Comparison of ENCODE assay signal across 10 mouse cellular contexts in genomic region chr1:185682458-185682750, GRCm38 (mm10).
DNase-seq lines count a peak whose midpoint lies in the region; ATAC-seq lines count a peak whose summit lies in the region.
"Had no signal": no experiment of that assay in that cellular context is flagged by ENCODE, and none has a peak within 500 bp of the region (broad histone marks: within the 10 kb centered on the region; RNA-seq: fewer than 3 reads in every experiment).

No protein-coding gene starts in this region.

- WGBS in lung, embryonic 15.5 days: 48% methylated on average over 3 of the region's 3 CpGs
- WGBS in embryonic facial prominence, embryonic 15.5 days: 37% methylated on average over 3 of the region's 3 CpGs
- WGBS in limb, embryonic 15.5 days: 42% methylated on average over 3 of the region's 3 CpGs

- H3K4me3 ChIP-seq in lung, embryonic 15.5 days: no peak overlapping the region
- H3K4me3 ChIP-seq in embryonic facial prominence, embryonic 15.5 days (replicated peaks): no peak overlapping the region
- H3K4me3 ChIP-seq in limb, embryonic 15.5 days: no peak overlapping the region
- H3K4me3 ChIP-seq: liver, embryonic 13.5 days had no signal

- H3K27ac ChIP-seq in lung, embryonic 15.5 days: peak overlapping the region; percentile 41; the same call in 1 of the 2 replicates
- H3K27ac ChIP-seq in embryonic facial prominence, embryonic 15.5 days (replicated peaks): peak overlapping the region; percentile 74
- peak overlapping the region; percentile 72 for H3K27ac ChIP-seq in limb, embryonic 15.5 days
- H3K27ac ChIP-seq: liver, embryonic 13.5 days had no signal

- no peaks in the 10 kb centered on the region for H3K9me3 ChIP-seq in lung, embryonic 15.5 days
- H3K9me3 ChIP-seq in embryonic facial prominence, embryonic 15.5 days (replicated peaks): no peaks in the 10 kb centered on the region
- H3K9me3 ChIP-seq in limb, embryonic 15.5 days: no peaks in the 10 kb centered on the region
- H3K9me3 ChIP-seq: liver, embryonic 13.5 days had no signal

- no peak overlapping the region for H3K9ac ChIP-seq in lung, embryonic 15.5 days
- H3K9ac ChIP-seq in embryonic facial prominence, embryonic 15.5 days: 0 out of 2 replicates have a peak overlapping the region, but pooled peaks have one; percentile 13
- no peak overlapping the region for H3K9ac ChIP-seq in limb, embryonic 15.5 days
- H3K9ac ChIP-seq: liver, embryonic 13.5 days had no signal

- DNase-seq in heart, adult 8-10 months (ENCODE audit: low spot score): peak; percentile 14
- DNase-seq in heart, postnatal 4 days: no peak
- DNase-seq in lung, postnatal 36 days: no peak
- no peak for DNase-seq in cerebellum, postnatal 4 days (ENCODE audit: low spot score in 2 of 2)
- no peak for DNase-seq in urinary bladder, postnatal 25 days (ENCODE audit: low spot score)

- no peak overlapping the region for H3K4me2 ChIP-seq in lung, embryonic 15.5 days
- no peak overlapping the region for H3K4me2 ChIP-seq in embryonic facial prominence, embryonic 15.5 days (replicated peaks)
- no peak overlapping the region for H3K4me2 ChIP-seq in limb, embryonic 15.5 days
- H3K4me2 ChIP-seq: liver, embryonic 13.5 days had no signal

- no peak for ATAC-seq in lung, embryonic 15.5 days (ENCODE audit: borderline replicate concordance, extremely low read depth, low FRiP score, low TSS enrichment)
- ATAC-seq in embryonic facial prominence, embryonic 15.5 days (ENCODE audit: insufficient number of reproducible peaks, low FRiP score, low TSS enrichment, low read depth): no peak
- no peak for ATAC-seq in limb, embryonic 15.5 days (ENCODE audit: insufficient number of reproducible peaks, low FRiP score, low TSS enrichment, low read depth)
- ATAC-seq: activated CD4-positive, CD25-positive, alpha-beta regulatory T cell, adult 4 months had no signal

- H3K27me3 ChIP-seq in lung, embryonic 15.5 days: no peaks in the 10 kb centered on the region
- no peaks in the 10 kb centered on the region for H3K27me3 ChIP-seq in embryonic facial prominence, embryonic 15.5 days
- H3K27me3 ChIP-seq in limb, embryonic 15.5 days: no peaks in the 10 kb centered on the region
- H3K27me3 ChIP-seq: liver, embryonic 13.5 days had no signal

- H3K36me3 ChIP-seq in lung, embryonic 15.5 days: no peaks in the 10 kb centered on the region
- no peaks in the 10 kb centered on the region for H3K36me3 ChIP-seq in embryonic facial prominence, embryonic 15.5 days
- H3K36me3 ChIP-seq in limb, embryonic 15.5 days: no peaks in the 10 kb centered on the region
- H3K36me3 ChIP-seq: liver, embryonic 13.5 days had no signal

- H3K4me1 ChIP-seq in lung, embryonic 15.5 days: peaks cover 20% of the 10 kb centered on the region
- H3K4me1 ChIP-seq in embryonic facial prominence, embryonic 15.5 days: peaks cover 19% of the 10 kb centered on the region
- H3K4me1 ChIP-seq in limb, embryonic 15.5 days: peaks cover 10% of the 10 kb centered on the region
- H3K4me1 ChIP-seq: liver, embryonic 13.5 days had no signal
